Mouse (Mus musculus) lung, embryonic 14.5 days (tissue): ENCODE results near the gene Abcb6. TPM values are rescaled to one million over a fixed set of nuclear protein-coding genes. Genes with fewer than 3 reads are reported as not detected.

Experiments
- ATAC-seq: fragments of 200-750 bp; cut with Nextera tagmentation; 2 replicates; pipeline ENCODE4 v1.8.0; 2017; ENCODE audit warnings: mild to moderate bottlenecking, moderate TSS enrichment, moderate library complexity; ENCODE audit not compliant: insufficient read depth
- DNase-seq: peaks from one replicate; pipeline ENCODE4 v3.0.0-alpha.2; 2015
- H3K27ac ChIP-seq: fragments of 300-500 bp; sonication (generic); 2 replicates; pipeline ENCODE4 v1.5.1; 2014; ENCODE audit warnings: low read depth, mild to moderate bottlenecking, moderate library complexity
- H3K27me3 ChIP-seq: fragments of 300-500 bp; sonication (generic); 2 replicates; pipeline ENCODE4 v1.6.1; 2014; ENCODE audit warnings: low read length, control low read depth; ENCODE audit not compliant: insufficient read depth
- H3K36me3 ChIP-seq: fragments of 300-500 bp; sonication (generic); 2 replicates; pipeline ENCODE4 v1.6.1; 2014; ENCODE audit warnings: control low read depth; ENCODE audit not compliant: insufficient read depth
- H3K4me1 ChIP-seq: fragments of 300-500 bp; sonication (generic); 2 replicates; pipeline ENCODE4 v1.6.1; 2014; ENCODE audit warnings: antibody characterized with exemption, control low read depth; ENCODE audit not compliant: insufficient read depth
- H3K4me2 ChIP-seq: fragments of 300-500 bp; sonication (generic); 2 replicates; pipeline ENCODE4 v1.6.1; 2014; ENCODE audit warnings: mild to moderate bottlenecking
- H3K4me3 ChIP-seq: fragments of 300-500 bp; sonication (generic); 2 replicates; pipeline ENCODE4 v1.5.1; 2014; ENCODE audit warnings: low read depth, low read length
- H3K9ac ChIP-seq: fragments of 300-500 bp; sonication (generic); 2 replicates; pipeline ENCODE4 v1.6.1; 2014
- H3K9me3 ChIP-seq: fragments of 300-500 bp; sonication (generic); 2 replicates; pipeline ENCODE4 v1.6.1; 2016; ENCODE audit warnings: low read depth, low read length, control low read depth
- CTCF ChIP-seq: IDR thresholded peaks from 2 replicates; pipeline ENCODE4 v1.5.1; 2016; ENCODE audit warnings: antibody characterized with exemption, low read depth
- WGBS: fragments of 180-500 bp; shearing (Covaris S2); extraction: QIAGEN DNeasy Blood & Tissue Kit; methylation state at CpG from one replicate; pipeline ENCODE4 v1.1.7; 2014; 5-methylcytosine and 5-hydroxymethylcytosine counted together
- polyA plus RNA-seq: library from polyadenylated mRNA; unstranded; fragments of >200 nt; fragmentation: Nextera tagmentation; extraction: Ambion mirVana; gene quantifications from 2 replicates; pipeline ENCODE4 v1.2.1, GENCODE M21; 2014

Gene Abcb6
- polyA plus RNA-seq, result 15.4 and 16.8 TPM in 2 replicates

GRCm38 (mm10) chr1:75180105-75180590, at the start of gene Abcb6:
Gene Abcb6 (minus strand): TSS chr1:75180392.
- Histone ChIP-seq H3K9me3 (no peaks in the 10 kb centered on the region), H3K4me2 (peak within 1 kb of the TSS; percentile 75), H3K27me3 (no peaks in the 10 kb centered on the region), H3K4me3 (peak within 1 kb of the TSS; percentile 50), H3K27ac (peak within 1 kb of the TSS; percentile 3; the same call in 1 of the 2 replicates), H3K9ac (peak within 1 kb of the TSS; percentile 38), H3K4me1 (no peaks in the 10 kb centered on the region), H3K36me3 (peaks cover 42% of the 10 kb centered on the region)
- TF ChIP-seq CTCF, result no peak
- WGBS, result 0% methylated on average over 31 of the region's 31 CpGs
- DNase-seq (peak; percentile 94), ATAC-seq (peak; percentile 90)

GRCm38 (mm10) chr1:75229158-75229557, 49.0 kb upstream of the Abcb6 start:
- Histone ChIP-seq H3K9me3 (no peaks in the 10 kb centered on the region), H3K27ac (no peak overlapping the region), H3K27me3 (no peaks in the 10 kb centered on the region), H3K4me3 (no peak overlapping the region), H3K36me3 (no peaks in the 10 kb centered on the region), H3K4me2 (no peak overlapping the region), H3K9ac (no peak overlapping the region), H3K4me1 (no peaks in the 10 kb centered on the region)
- 58% methylated on average over 4 of the region's 4 CpGs for WGBS
- TF ChIP-seq CTCF, result no peak
- ATAC-seq (no peak), DNase-seq (no peak)

GRCm38 (mm10) chr1:75227653-75228052, 47.5 kb upstream of the Abcb6 start:
- ATAC-seq (no peak), DNase-seq (no peak)
- 61% methylated on average over 1 of the region's 1 CpGs for WGBS
- no peak for TF ChIP-seq CTCF
- Histone ChIP-seq H3K9me3 (no peaks in the 10 kb centered on the region), H3K36me3 (no peaks in the 10 kb centered on the region), H3K27ac (no peak overlapping the region), H3K4me3 (no peak overlapping the region), H3K27me3 (no peaks in the 10 kb centered on the region), H3K4me1 (no peaks in the 10 kb centered on the region), H3K9ac (no peak overlapping the region), H3K4me2 (no peak overlapping the region)

- WGBS, result 44% methylated on average over 2 of the region's 2 CpGs
- H3K4me3 ChIP-seq, result no peak overlapping the region
- TF ChIP-seq CTCF, result no peak
- no peaks in the 10 kb centered on the region for H3K4me1 ChIP-seq
- DNase-seq, result no peak
- H3K36me3 ChIP-seq, result no peaks in the 10 kb centered on the region
- H3K4me2 ChIP-seq, result no peak overlapping the region
- H3K27me3 ChIP-seq, result peaks cover 3% of the 10 kb centered on the region; the same call in 1 of the 2 replicates
- H3K27ac ChIP-seq, result no peak overlapping the region
- no peak overlapping the region for H3K9ac ChIP-seq
- no peak for ATAC-seq
- no peaks in the 10 kb centered on the region for H3K9me3 ChIP-seq
Measured at GRCm38 (mm10) chr1:75226138-75226537, 45.9 kb upstream of the Abcb6 start.

DNA sequence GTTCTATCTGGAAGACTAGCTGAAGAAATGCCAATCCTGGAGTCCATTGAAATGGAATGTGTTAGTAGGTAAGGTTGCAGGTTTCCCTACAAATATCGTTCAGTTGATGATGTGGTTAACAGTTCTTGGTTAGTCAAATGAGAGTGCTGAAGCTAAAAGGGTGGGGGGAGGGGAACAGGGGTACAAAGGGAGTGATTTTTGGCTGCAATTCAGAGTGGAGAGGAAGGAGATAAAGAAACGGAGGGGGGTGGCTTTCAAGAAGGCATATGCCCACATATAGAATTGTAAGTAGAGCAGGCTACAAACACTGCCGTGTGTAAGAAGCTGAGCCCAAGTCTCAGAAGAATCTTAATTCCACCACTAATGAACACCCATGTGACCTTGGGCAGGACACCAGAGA, 45.3 kb upstream of the Abcb6 start:
- no peak overlapping the region for H3K9ac ChIP-seq
- DNase-seq (no peak), ATAC-seq (no peak)
- no peak overlapping the region for H3K4me2 ChIP-seq
- H3K27ac ChIP-seq, result no peak overlapping the region
- H3K36me3 ChIP-seq, result no peaks in the 10 kb centered on the region
- peaks cover 10% of the 10 kb centered on the region; the same call in 1 of the 2 replicates for H3K27me3 ChIP-seq
- WGBS, result 54% methylated on average over 3 of the region's 3 CpGs
- no peak overlapping the region for H3K4me3 ChIP-seq
- H3K4me1 ChIP-seq, result no peaks in the 10 kb centered on the region
- TF ChIP-seq CTCF, result no peak
- no peaks in the 10 kb centered on the region for H3K9me3 ChIP-seq

DNA sequence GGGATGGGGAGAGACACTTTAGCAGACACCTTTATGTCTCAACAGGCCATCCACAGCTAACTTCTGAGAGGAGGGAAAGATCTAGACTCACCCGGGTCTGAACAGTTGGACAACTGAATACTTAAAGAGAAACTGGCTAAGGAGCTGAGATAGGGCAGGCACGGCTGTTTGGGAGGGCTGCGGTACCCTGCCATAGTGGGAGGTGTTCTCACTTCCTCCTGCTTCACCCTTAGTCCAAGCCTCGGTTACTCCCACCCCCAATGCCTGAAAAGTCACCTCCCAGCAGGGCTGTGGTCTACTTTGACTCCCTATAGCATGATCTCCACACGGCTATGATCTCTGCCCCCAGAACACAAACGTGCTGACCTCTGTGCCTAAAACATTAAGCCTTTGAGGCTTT, 43.3 kb upstream of the Abcb6 start:
- H3K9me3 ChIP-seq, result no peaks in the 10 kb centered on the region
- WGBS, result 65% methylated on average over 6 of the region's 6 CpGs
- ATAC-seq, result no peak
- H3K4me3 ChIP-seq, result no peak overlapping the region
- DNase-seq, result no peak
- TF ChIP-seq CTCF, result no peak
- H3K4me1 ChIP-seq, result no peaks in the 10 kb centered on the region; the same call in 1 of the 2 replicates
- no peak overlapping the region for H3K27ac ChIP-seq
- H3K36me3 ChIP-seq, result no peaks in the 10 kb centered on the region
- peaks cover 29% of the 10 kb centered on the region for H3K27me3 ChIP-seq
- no peak overlapping the region for H3K4me2 ChIP-seq
- no peak overlapping the region for H3K9ac ChIP-seq

GRCm38 (mm10) chr1:75222926-75223325, 42.7 kb upstream of the Abcb6 start:
- Histone ChIP-seq H3K9me3 (no peaks in the 10 kb centered on the region), H3K36me3 (no peaks in the 10 kb centered on the region), H3K4me2 (no peak overlapping the region), H3K27me3 (peaks cover 35% of the 10 kb centered on the region), H3K27ac (no peak overlapping the region), H3K4me3 (no peak overlapping the region), H3K9ac (no peak overlapping the region), H3K4me1 (no peaks in the 10 kb centered on the region; the same call in 1 of the 2 replicates)
- DNase-seq (no peak), ATAC-seq (no peak)
- WGBS, result 78% methylated on average over 6 of the region's 6 CpGs
- no peak for TF ChIP-seq CTCF
